Mouse (Mus musculus) cortical plate, adult 2 months (tissue): Measurements from ENCODE around the gene Nlk.

Source experiments
- CTCF ChIP-seq: fragments of 200-500 bp; IDR thresholded peaks from 2 replicates; pipeline ENCODE4 v1.5.1; 2011; ENCODE audit warnings: mild to moderate bottlenecking, control low read depth, low read length; ENCODE audit not compliant: insufficient read depth; ENCODE audit errors: extremely low read depth
- POLR2A ChIP-seq: fragments of 200-500 bp; IDR thresholded peaks from 2 replicates; pipeline ENCODE4 v1.6.1; 2011; ENCODE audit warnings: mild to moderate bottlenecking, low read length, control low read depth; ENCODE audit not compliant: insufficient read depth; ENCODE audit errors: extremely low read depth

DNA sequence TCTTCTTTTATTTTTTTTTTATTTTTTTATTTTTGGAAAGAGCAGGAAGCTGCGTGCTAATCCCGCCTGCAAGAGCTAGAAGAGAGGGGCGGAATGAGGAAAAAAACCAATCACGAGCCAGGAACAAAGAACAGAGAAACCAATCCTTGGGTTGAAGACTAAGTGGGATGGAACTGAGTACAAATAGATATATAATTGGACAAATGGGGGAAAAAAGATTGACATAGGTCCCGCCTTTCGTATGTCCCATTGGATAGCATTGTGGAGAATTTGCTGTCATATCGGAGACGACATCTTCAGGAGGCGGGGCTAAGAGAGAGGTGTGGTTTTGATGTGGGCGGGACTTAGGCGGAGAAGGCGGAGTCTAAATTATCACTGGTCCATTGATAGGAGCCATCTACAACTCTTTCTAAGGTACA, 589 bp upstream of the Nlk start:
- no peak for TF ChIP-seq CTCF
- TF ChIP-seq POLR2A, result no peak
